Mouse (Mus musculus): ENCODE results near the gene Dcakd. TPM values are rescaled to one million over a fixed set of nuclear protein-coding genes. Genes with fewer than 3 reads are reported as not detected.
"Not testable (repeated sequence)": the region's sequence is repeated elsewhere in the genome, so short reads cannot be mapped to it uniquely, and the experiment has no call there.

Gene Dcakd
- total and polyA plus RNA-seq, 3 experiments = 36.4 to 199 (median 87.1) TPM

- Histone ChIP-seq H3K27me3 (ENCODE audit: insufficient read depth, low read length) (peaks cover 72% of the 10 kb centered on the region), H3K4me3 (ENCODE audit: low read depth, low read length) (no peak overlapping the region), H3K4me1 (ENCODE audit: insufficient read depth, low read depth, low read length) (peaks cover 2% of the 10 kb centered on the region; the same call in 1 of the 2 replicates), H3K36me3 (replicated peaks) (no peaks in the 10 kb centered on the region), H3K9me3 (replicated peaks) (no peaks in the 10 kb centered on the region)
- DNase-seq (ENCODE audit: low spot score) (no peak), ATAC-seq (ENCODE audit: extremely low read depth, insufficient number of reproducible peaks, low FRiP score, poor library complexity, severe bottlenecking) (no peak)
- TF ChIP-seq POLR2AphosphoS5 (IDR thresholded peaks at IDR 0.05; ENCODE audit: insufficient replicate concordance, low read depth, low read length) (no peak), GATA1 (IDR thresholded peaks at IDR 0.05; ENCODE audit: borderline replicate concordance, low read length) (no peak), TAL1 (conservative IDR thresholded peaks at IDR 0.05; ENCODE audit: low read depth, low read length) (no peak), GATA2 (IDR thresholded peaks at IDR 0.05; ENCODE audit: borderline replicate concordance, low read depth, low read length) (no peak), CTCF (IDR thresholded peaks at IDR 0.05; ENCODE audit: low read depth, low read length) (no peak)
These were observed 43.0 kb downstream of the Dcakd start for GRCm38 (mm10) chr11:102985160-102985559.

- H3K4me3 ChIP-seq (ENCODE audit: low read depth, low read length) = no peak overlapping the region
- no peak for DNase-seq (ENCODE audit: low spot score)
- no peak for ATAC-seq (ENCODE audit: extremely low read depth, insufficient number of reproducible peaks, low FRiP score, poor library complexity, severe bottlenecking)
- H3K9me3 ChIP-seq (replicated peaks) = no peaks in the 10 kb centered on the region
- H3K36me3 ChIP-seq (replicated peaks) = no peaks in the 10 kb centered on the region
- peaks cover 2% of the 10 kb centered on the region; the same call in 1 of the 2 replicates for H3K4me1 ChIP-seq (ENCODE audit: insufficient read depth, low read depth, low read length)
- no peak for TF ChIP-seq GATA1 (IDR thresholded peaks at IDR 0.05; ENCODE audit: borderline replicate concordance, low read length)
- no peak for TF ChIP-seq TAL1 (conservative IDR thresholded peaks at IDR 0.05; ENCODE audit: low read depth, low read length)
- TF ChIP-seq GATA2 (IDR thresholded peaks at IDR 0.05; ENCODE audit: borderline replicate concordance, low read depth, low read length) = no peak
- no peak for TF ChIP-seq POLR2AphosphoS5 (IDR thresholded peaks at IDR 0.05; ENCODE audit: insufficient replicate concordance, low read depth, low read length)
- no peak for TF ChIP-seq CTCF (IDR thresholded peaks at IDR 0.05; ENCODE audit: low read depth, low read length)
- peaks cover 67% of the 10 kb centered on the region for H3K27me3 ChIP-seq (ENCODE audit: insufficient read depth, low read length)
These were observed 43.5 kb downstream of the Dcakd start for GRCm38 (mm10) chr11:102984615-102985014.

GRCm38 (mm10) chr11:102984086-102984485 is 44.0 kb downstream of the Dcakd start:
- no peaks in the 10 kb centered on the region for H3K9me3 ChIP-seq (replicated peaks)
- DNase-seq (ENCODE audit: low spot score) (no peak), ATAC-seq (ENCODE audit: extremely low read depth, insufficient number of reproducible peaks, low FRiP score, poor library complexity, severe bottlenecking) (no peak)
- H3K36me3 ChIP-seq (replicated peaks) = no peaks in the 10 kb centered on the region
- no peak overlapping the region for H3K4me3 ChIP-seq (ENCODE audit: low read depth, low read length)
- no peak for TF ChIP-seq POLR2AphosphoS5 (IDR thresholded peaks at IDR 0.05; ENCODE audit: insufficient replicate concordance, low read depth, low read length)
- no peak for TF ChIP-seq TAL1 (conservative IDR thresholded peaks at IDR 0.05; ENCODE audit: low read depth, low read length)
- no peak for TF ChIP-seq GATA1 (IDR thresholded peaks at IDR 0.05; ENCODE audit: borderline replicate concordance, low read length)
- TF ChIP-seq CTCF (IDR thresholded peaks at IDR 0.05; ENCODE audit: low read depth, low read length) = no peak
- H3K27me3 ChIP-seq (ENCODE audit: insufficient read depth, low read length) = peaks cover 65% of the 10 kb centered on the region
- H3K4me1 ChIP-seq (ENCODE audit: insufficient read depth, low read depth, low read length) = peaks cover 5% of the 10 kb centered on the region; the same call in 1 of the 2 replicates

- peaks cover 6% of the 10 kb centered on the region; the same call in 1 of the 2 replicates for H3K4me1 ChIP-seq (ENCODE audit: insufficient read depth, low read depth, low read length)
- H3K27me3 ChIP-seq (ENCODE audit: insufficient read depth, low read length) = peaks cover 54% of the 10 kb centered on the region
- TF ChIP-seq CTCF (IDR thresholded peaks at IDR 0.05; ENCODE audit: low read depth, low read length) (no peak), POLR2AphosphoS5 (IDR thresholded peaks at IDR 0.05; ENCODE audit: insufficient replicate concordance, low read depth, low read length) (no peak), TAL1 (conservative IDR thresholded peaks at IDR 0.05; ENCODE audit: low read depth, low read length) (no peak), GATA2 (IDR thresholded peaks at IDR 0.05; ENCODE audit: borderline replicate concordance, low read depth, low read length) (no peak), GATA1 (IDR thresholded peaks at IDR 0.05; ENCODE audit: borderline replicate concordance, low read length) (no peak)
- no peaks in the 10 kb centered on the region for H3K9me3 ChIP-seq (replicated peaks)
- DNase-seq (ENCODE audit: low spot score) (no peak), ATAC-seq (ENCODE audit: extremely low read depth, insufficient number of reproducible peaks, low FRiP score, poor library complexity, severe bottlenecking) (no peak)
- no peaks in the 10 kb centered on the region for H3K36me3 ChIP-seq (replicated peaks)
- no peak overlapping the region for H3K4me3 ChIP-seq (ENCODE audit: low read depth, low read length)
These were observed 46.8 kb downstream of the Dcakd start for GRCm38 (mm10) chr11:102981151-102981890.

GRCm38 (mm10) chr11:102978052-102978666 is 50.0 kb downstream of the Dcakd start:
- no peak for TF ChIP-seq GATA2 (IDR thresholded peaks at IDR 0.05; ENCODE audit: borderline replicate concordance, low read depth, low read length)
- no peak for TF ChIP-seq GATA1 (IDR thresholded peaks at IDR 0.05; ENCODE audit: borderline replicate concordance, low read length)
- TF ChIP-seq CTCF (IDR thresholded peaks at IDR 0.05; ENCODE audit: low read depth, low read length) = no peak
- no peak for TF ChIP-seq POLR2AphosphoS5 (IDR thresholded peaks at IDR 0.05; ENCODE audit: insufficient replicate concordance, low read depth, low read length)
- TF ChIP-seq TAL1 (conservative IDR thresholded peaks at IDR 0.05; ENCODE audit: low read depth, low read length) = no peak
- no peak for DNase-seq (ENCODE audit: low spot score)
- peaks cover 6% of the 10 kb centered on the region; the same call in 1 of the 2 replicates for H3K4me1 ChIP-seq (ENCODE audit: insufficient read depth, low read depth, low read length)
- no peaks in the 10 kb centered on the region for H3K9me3 ChIP-seq (replicated peaks)
- peaks cover 41% of the 10 kb centered on the region for H3K27me3 ChIP-seq (ENCODE audit: insufficient read depth, low read length)
- no peak for ATAC-seq (ENCODE audit: extremely low read depth, insufficient number of reproducible peaks, low FRiP score, poor library complexity, severe bottlenecking)
- no peak overlapping the region for H3K4me3 ChIP-seq (ENCODE audit: low read depth, low read length)
- no peaks in the 10 kb centered on the region for H3K36me3 ChIP-seq (replicated peaks)

GRCm38 (mm10) chr11:102975966-102976365 is 52.2 kb downstream of the Dcakd start:
- not testable (repeated sequence) for H3K4me1 ChIP-seq (ENCODE audit: insufficient read depth, low read depth, low read length); H3K9me3 ChIP-seq (replicated peaks); H3K4me3 ChIP-seq (ENCODE audit: low read depth, low read length); H3K36me3 ChIP-seq (replicated peaks); DNase-seq (ENCODE audit: low spot score); ATAC-seq (ENCODE audit: extremely low read depth, insufficient number of reproducible peaks, low FRiP score, poor library complexity, severe bottlenecking)
- peaks cover 46% of the 10 kb centered on the region for H3K27me3 ChIP-seq (ENCODE audit: insufficient read depth, low read length)

Data from G1E (cell line).